Mouse (Mus musculus) hindbrain, embryonic 10.5 days (tissue): Measurements from ENCODE around the gene Areg. TPM values are rescaled to one million over a fixed set of nuclear protein-coding genes. Genes with fewer than 3 reads are reported as not detected.

Source experiments
- DNase-seq: peaks from one replicate; pipeline ENCODE4 v3.0.0-alpha.2; 2017; ENCODE audit warnings: low spot score
- H3K27ac ChIP-seq: fragments of 300-500 bp; sonication (generic); 2 replicates; pipeline ENCODE4 v1.5.1; 2016; ENCODE audit warnings: mild to moderate bottlenecking, moderate library complexity
- H3K27me3 ChIP-seq: fragments of 300-500 bp; sonication (generic); 2 replicates; pipeline ENCODE4 v1.6.1; 2016; ENCODE audit warnings: mild to moderate bottlenecking; ENCODE audit not compliant: poor library complexity, insufficient read depth, severe bottlenecking
- H3K36me3 ChIP-seq: fragments of 300-500 bp; sonication (generic); 2 replicates; pipeline ENCODE4 v1.6.1; 2016; ENCODE audit warnings: mild to moderate bottlenecking, moderate library complexity
- H3K4me1 ChIP-seq: fragments of 300-500 bp; sonication (generic); replicated peaks from 2 replicates; pipeline ENCODE4 v1.6.1; 2016; ENCODE audit warnings: mild to moderate bottlenecking
- H3K4me3 ChIP-seq: fragments of 300-500 bp; sonication (generic); 2 replicates; pipeline ENCODE4 v1.5.1; 2016; ENCODE audit warnings: mild to moderate bottlenecking, moderate library complexity
- H3K9me3 ChIP-seq: fragments of 300-500 bp; sonication (generic); 2 replicates; pipeline ENCODE4 v1.6.1; 2016; ENCODE audit warnings: mild to moderate bottlenecking, moderate library complexity
- WGBS: fragments of 180-500 bp; shearing (Covaris S2); methylation state at CpG from one replicate; pipeline ENCODE4 v1.1.7; 2016; 5-methylcytosine and 5-hydroxymethylcytosine counted together
- polyA plus RNA-seq: library from polyadenylated mRNA; unstranded; fragments of >200 nt; fragmentation: Nextera tagmentation; extraction: Ambion mirVana; gene quantifications from 2 replicates; pipeline ENCODE4 v1.2.1, GENCODE M21; 2016

Gene Areg
- polyA plus RNA-seq, 1 experiment from 2014 or later, result 0.13 TPM

- no peak for DNase-seq
- Histone ChIP-seq H3K27ac (no peak overlapping the region), H3K36me3 (no peaks in the 10 kb centered on the region), H3K4me1 (no peaks in the 10 kb centered on the region), H3K9me3 (no peaks in the 10 kb centered on the region), H3K4me3 (no peak overlapping the region), H3K27me3 (no peaks in the 10 kb centered on the region)
- 84% methylated on average over 1 of the region's 1 CpGs for WGBS
These were observed 12.8 kb upstream of the Areg start for GRCm38 (mm10) chr5:91126623-91127022.

- Histone ChIP-seq H3K4me3 (no peak overlapping the region), H3K4me1 (peaks cover 10% of the 10 kb centered on the region; the same call in 1 of the 2 replicates), H3K27ac (no peak overlapping the region), H3K27me3 (peaks cover 22% of the 10 kb centered on the region), H3K36me3 (no peaks in the 10 kb centered on the region), H3K9me3 (no peaks in the 10 kb centered on the region)
- WGBS, result 40% methylated on average over 1 of the region's 1 CpGs
- DNase-seq, result no peak
These were observed 4.4 kb upstream of the Areg start for GRCm38 (mm10) chr5:91134961-91135360.

DNA sequence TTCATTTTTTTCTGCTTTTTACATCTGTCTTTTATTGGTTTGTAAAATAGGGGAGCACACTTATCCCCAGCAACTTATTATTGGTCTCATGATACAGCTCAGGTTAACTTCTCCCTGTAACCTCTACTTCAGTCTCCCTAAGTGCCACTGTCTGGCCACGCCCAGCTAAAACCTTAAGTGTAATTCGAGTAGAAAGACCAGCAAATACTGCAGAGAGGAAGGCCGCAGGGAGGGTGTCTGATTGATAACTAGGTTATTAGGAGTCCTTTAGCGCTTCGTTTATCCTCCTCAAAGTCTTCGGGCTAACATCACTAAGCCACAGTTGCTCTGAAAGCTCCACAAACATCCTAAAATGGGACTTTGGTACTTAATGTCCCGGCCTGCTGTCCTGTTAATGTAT, 429 bp upstream of the Areg start:
- WGBS, result 2% methylated on average over 7 of the region's 7 CpGs
- Histone ChIP-seq H3K4me3 (peak overlapping the region; percentile 68), H3K27ac (no peak overlapping the region), H3K27me3 (peaks cover 37% of the 10 kb centered on the region), H3K4me1 (peaks cover 10% of the 10 kb centered on the region; the same call in 1 of the 2 replicates), H3K36me3 (no peaks in the 10 kb centered on the region), H3K9me3 (no peaks in the 10 kb centered on the region)
- DNase-seq, result no peak

- DNase-seq, result peak; percentile 4
- 50% methylated on average over 13 of the region's 13 CpGs for WGBS
These were observed 1.6 kb downstream of the Areg start for GRCm38 (mm10) chr5:91140896-91141448.

GRCm38 (mm10) chr5:91144971-91145370, 5.6 kb downstream of the Areg start:
- Histone ChIP-seq H3K27me3 (peaks cover 15% of the 10 kb centered on the region), H3K4me1 (no peaks in the 10 kb centered on the region; the same call in 1 of the 2 replicates), H3K9me3 (no peaks in the 10 kb centered on the region), H3K4me3 (no peak overlapping the region), H3K36me3 (no peaks in the 10 kb centered on the region), H3K27ac (no peak overlapping the region)
- no peak for DNase-seq
- WGBS, result 90% methylated on average over 9 of the region's 9 CpGs

More at GRCm38 (mm10) chr5:91140896-91141448, 1.6 kb downstream of the Areg start:
- no peaks in the 10 kb centered on the region for H3K9me3 ChIP-seq
- peaks cover 10% of the 10 kb centered on the region; the same call in 1 of the 2 replicates for H3K4me1 ChIP-seq
- no peaks in the 10 kb centered on the region for H3K36me3 ChIP-seq
- H3K27me3 ChIP-seq, result peaks cover 37% of the 10 kb centered on the region
- H3K4me3 ChIP-seq, result no peak overlapping the region
- no peak overlapping the region for H3K27ac ChIP-seq

- Histone ChIP-seq H3K27me3 (no peaks in the 10 kb centered on the region), H3K4me1 (no peaks in the 10 kb centered on the region), H3K4me3 (no peak overlapping the region), H3K9me3 (peaks cover 15% of the 10 kb centered on the region; the same call in 1 of the 2 replicates), H3K27ac (no peak overlapping the region), H3K36me3 (no peaks in the 10 kb centered on the region)
- no peak for DNase-seq
- 79% methylated on average over 1 of the region's 1 CpGs for WGBS
These were observed 7.6 kb downstream of the Areg start for GRCm38 (mm10) chr5:91147001-91147400.

DNA sequence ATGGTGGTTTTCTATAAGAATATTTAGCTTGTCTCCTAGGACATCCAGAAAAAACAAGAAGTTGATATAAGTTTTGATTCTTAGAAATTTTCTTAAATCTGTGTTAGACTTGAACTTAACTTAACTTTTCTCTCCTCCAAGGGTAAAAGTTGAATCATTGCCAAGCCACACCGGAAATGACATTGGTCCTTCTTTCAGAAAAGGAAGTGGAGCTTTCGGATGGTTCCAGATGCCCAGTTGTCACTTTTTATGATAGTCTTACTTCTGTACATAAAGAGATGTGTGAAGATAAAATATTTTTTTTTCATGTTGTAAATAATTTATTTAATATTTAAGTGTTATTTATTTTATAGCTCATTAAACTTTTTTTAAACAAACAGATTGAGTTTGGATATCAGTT, 8.7 kb downstream of the Areg start:
- no peak overlapping the region for H3K27ac ChIP-seq
- H3K4me1 ChIP-seq, result no peaks in the 10 kb centered on the region
- H3K36me3 ChIP-seq, result no peaks in the 10 kb centered on the region
- peaks cover 15% of the 10 kb centered on the region; the same call in 1 of the 2 replicates for H3K9me3 ChIP-seq
- no peak overlapping the region for H3K4me3 ChIP-seq
- WGBS, result 96% methylated on average over 2 of the region's 2 CpGs
- no peak for DNase-seq
- H3K27me3 ChIP-seq, result no peaks in the 10 kb centered on the region

- no peak overlapping the region for H3K4me3 ChIP-seq
- WGBS, result 88% methylated on average over 8 of the region's 8 CpGs
- DNase-seq, result no peak
- no peak overlapping the region for H3K27ac ChIP-seq
- H3K27me3 ChIP-seq, result no peaks in the 10 kb centered on the region
- no peaks in the 10 kb centered on the region for H3K9me3 ChIP-seq
- H3K4me1 ChIP-seq, result no peaks in the 10 kb centered on the region
- no peaks in the 10 kb centered on the region for H3K36me3 ChIP-seq
These were observed 17.3 kb downstream of the Areg start for GRCm38 (mm10) chr5:91156677-91157076.

DNA sequence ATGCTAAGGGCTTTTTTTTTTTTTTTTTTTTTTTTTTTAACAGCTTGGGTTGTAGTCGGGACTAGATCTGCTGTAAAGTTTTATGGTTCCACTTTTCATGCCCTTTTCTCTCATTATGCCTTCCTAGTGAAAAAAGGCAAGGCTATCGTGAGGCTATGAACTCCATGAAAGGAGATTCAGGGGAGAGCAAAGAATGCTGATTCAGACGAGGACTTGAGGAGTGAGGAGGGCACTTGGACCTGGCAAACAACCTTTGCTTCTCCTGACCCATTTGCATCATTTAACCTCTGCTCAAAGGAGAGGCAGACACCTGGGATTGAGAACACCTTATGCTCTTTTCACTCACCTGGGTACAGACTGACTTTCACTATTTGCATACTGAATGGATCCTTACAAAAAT, 17.8 kb downstream of the Areg start:
- Histone ChIP-seq H3K9me3 (no peaks in the 10 kb centered on the region), H3K4me3 (no peak overlapping the region), H3K4me1 (no peaks in the 10 kb centered on the region), H3K27me3 (no peaks in the 10 kb centered on the region), H3K36me3 (no peaks in the 10 kb centered on the region), H3K27ac (no peak overlapping the region)
- WGBS, result 70% methylated on average over 3 of the region's 3 CpGs
- DNase-seq, result no peak

DNA sequence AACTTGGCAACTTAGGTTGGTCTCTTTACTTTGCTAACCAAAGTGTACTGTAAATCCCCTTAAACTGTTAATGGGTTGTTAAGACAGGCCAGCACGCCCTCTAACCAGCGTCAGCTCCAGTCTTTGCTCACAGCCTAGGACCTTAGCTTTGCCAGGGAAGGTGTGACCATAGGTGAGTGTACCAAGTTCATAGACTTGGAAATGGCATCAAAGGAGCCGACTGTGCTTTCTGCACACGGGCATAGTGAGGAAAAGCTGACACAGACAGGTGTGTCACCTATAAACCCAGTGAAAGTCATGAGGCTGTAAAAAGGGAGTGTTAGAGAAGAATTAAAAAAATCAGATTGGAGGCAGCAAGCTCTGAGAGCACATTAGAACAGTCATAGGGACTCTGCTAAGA, 23.4 kb downstream of the Areg start:
- no peak overlapping the region for H3K4me3 ChIP-seq
- 82% methylated on average over 4 of the region's 4 CpGs for WGBS
- H3K27ac ChIP-seq, result no peak overlapping the region
- no peaks in the 10 kb centered on the region for H3K36me3 ChIP-seq
- H3K27me3 ChIP-seq, result no peaks in the 10 kb centered on the region
- no peaks in the 10 kb centered on the region for H3K4me1 ChIP-seq
- no peaks in the 10 kb centered on the region for H3K9me3 ChIP-seq
- no peak for DNase-seq

DNA sequence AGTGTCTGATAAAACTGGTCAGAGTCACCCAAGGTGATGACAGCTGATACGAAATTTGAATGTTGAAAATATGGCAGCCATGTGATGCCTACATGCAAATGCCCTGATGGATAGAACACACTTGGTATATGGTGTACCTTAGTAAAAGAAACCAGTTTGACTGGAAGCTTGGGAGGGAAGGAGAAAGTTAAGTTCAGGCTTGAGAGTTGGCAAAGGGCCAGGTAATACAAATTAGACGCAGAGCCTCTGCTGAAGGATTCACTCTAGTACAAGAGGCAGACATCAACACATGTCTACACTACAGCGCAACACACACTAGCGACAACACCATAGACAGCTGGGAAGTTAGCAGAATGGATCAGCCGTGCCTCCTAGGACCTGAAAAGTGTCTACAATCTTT, 27.2 kb downstream of the Areg start:
- 92% methylated on average over 5 of the region's 5 CpGs for WGBS
- no peaks in the 10 kb centered on the region for H3K27me3 ChIP-seq
- H3K4me3 ChIP-seq, result no peak overlapping the region
- DNase-seq, result no peak
- H3K4me1 ChIP-seq, result no peaks in the 10 kb centered on the region
- H3K27ac ChIP-seq, result no peak overlapping the region
- H3K9me3 ChIP-seq, result no peaks in the 10 kb centered on the region
- H3K36me3 ChIP-seq, result no peaks in the 10 kb centered on the region

DNA sequence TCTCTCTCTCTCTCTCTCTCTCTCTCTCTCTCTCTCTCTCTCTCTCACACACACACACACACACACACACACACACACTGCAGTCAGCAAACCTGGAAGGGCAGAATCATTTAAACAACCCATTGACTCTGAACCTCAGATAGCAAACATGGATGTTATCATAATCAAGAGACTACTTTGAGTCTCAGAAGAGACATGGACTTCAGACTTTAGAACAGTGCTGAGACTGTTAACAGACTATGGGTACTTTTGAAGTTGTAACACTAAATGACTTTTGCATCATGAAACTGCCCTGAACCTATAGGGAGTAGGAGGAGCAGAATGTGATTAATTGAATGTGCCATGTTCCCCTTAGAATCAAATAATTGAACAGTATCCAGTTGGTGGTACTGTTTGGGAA, 37.0 kb downstream of the Areg start:
- H3K27ac ChIP-seq, result no peak overlapping the region

DNA sequence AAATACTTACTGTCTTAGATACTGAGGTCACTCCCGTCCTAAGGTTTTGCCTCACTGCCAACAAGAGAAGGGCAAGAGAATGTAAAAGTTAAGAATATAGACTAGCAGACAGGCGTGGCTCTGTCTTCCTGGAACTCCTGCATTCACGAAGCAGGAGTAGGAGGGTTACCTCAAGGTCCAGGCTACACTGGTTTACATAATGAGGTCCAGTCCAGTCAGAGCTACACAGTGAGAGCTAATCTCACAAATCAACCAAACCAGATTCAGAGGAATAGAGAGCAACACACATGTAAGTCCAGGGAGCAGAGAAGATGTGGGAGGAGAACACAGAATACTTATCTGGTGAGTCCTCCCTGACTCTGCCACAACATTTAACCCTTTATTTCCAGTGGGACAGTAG, 55.2 kb downstream of the Areg start:
- Histone ChIP-seq H3K4me3 (no peak overlapping the region), H3K27ac (no peak overlapping the region), H3K27me3 (no peaks in the 10 kb centered on the region), H3K4me1 (no peaks in the 10 kb centered on the region), H3K36me3 (no peaks in the 10 kb centered on the region), H3K9me3 (no peaks in the 10 kb centered on the region)
- no peak for DNase-seq
- 79% methylated on average over 3 of the region's 3 CpGs for WGBS

More for the DNA sequence above, 37.0 kb downstream of the Areg start:
- Histone ChIP-seq H3K36me3 (no peaks in the 10 kb centered on the region), H3K27me3 (no peaks in the 10 kb centered on the region), H3K4me3 (no peak overlapping the region), H3K9me3 (no peaks in the 10 kb centered on the region), H3K4me1 (no peaks in the 10 kb centered on the region)
- no peak for DNase-seq
